Mouse (Mus musculus) liver, embryonic 14 days (tissue): ENCODE measurements around the gene Olfr1336. TPM values are rescaled to one million over a fixed set of nuclear protein-coding genes. Genes with fewer than 3 reads are reported as not detected.

Source experiments
- polyA plus RNA-seq: library from polyadenylated mRNA; depleted of rRNA; stranded (reverse); fragments of >200 nt; gene quantifications from 2 replicates; pipeline ENCODE4 v1.2.3, GENCODE M21; 2012; rRNA removed

The Olfr1336 gene
- not detected in 2 replicates for polyA plus RNA-seq

GRCm38 (mm10) chr7:6455868-6456267 lies at the start of gene Olfr1336:
Gene Olfr1336 (plus strand): TSS chr7:6456168.

GRCm38 (mm10) chr7:6410043-6410442 lies 45.9 kb upstream of the Olfr1336 start, which contains the start of gene Gm20715:
Gene Gm20715 (plus strand): TSS chr7:6410277.

GRCm38 (mm10) chr7:6438388-6438787 lies 17.6 kb upstream of the Olfr1336 start, which contains the start of gene Olfr1344:
Gene Olfr1344 (plus strand): TSS chr7:6438688.

DNA sequence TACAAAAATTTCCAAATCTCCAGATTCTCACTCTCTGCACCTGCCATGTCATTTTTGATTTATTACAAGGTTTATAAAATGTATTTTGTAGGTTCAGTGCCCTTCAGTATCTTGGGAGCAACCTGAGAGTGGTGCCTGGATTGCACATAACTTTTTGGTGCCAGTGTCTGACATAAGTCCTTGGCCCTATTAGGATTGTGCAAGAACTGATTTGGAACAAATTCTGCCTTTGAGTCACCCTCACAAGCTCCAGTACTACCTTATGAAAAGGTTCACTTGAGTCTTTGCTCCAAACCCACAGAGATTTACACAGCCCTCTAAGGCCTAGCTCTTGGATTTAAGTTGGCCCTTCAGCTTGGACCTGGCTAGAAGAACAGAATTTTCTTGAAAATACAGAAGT lies 11.0 kb downstream of the Olfr1336 start, which contains the start of gene Olfr1346:
Olfr1346 (plus strand) TSS at position 151 of the 400 bp plus-strand sequence.

DNA sequence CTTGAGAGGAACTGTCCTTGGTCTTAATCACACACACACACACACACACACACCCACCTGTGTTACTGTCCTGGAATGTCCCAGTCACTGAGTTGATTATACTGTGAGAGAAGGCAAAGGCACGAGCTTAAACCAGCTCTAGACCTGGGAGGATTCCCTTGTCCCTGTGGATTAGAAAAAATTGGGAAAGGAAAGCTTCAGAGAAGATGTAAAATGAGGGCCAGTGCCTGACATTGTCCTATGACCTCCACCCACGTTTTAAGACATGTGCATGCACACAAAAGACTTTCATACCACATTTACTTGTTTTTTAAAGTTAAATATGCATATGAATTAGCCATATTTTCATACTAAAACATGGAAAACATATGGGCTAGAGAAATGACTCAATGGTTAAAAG lies 30.9 kb downstream of the Olfr1336 start, which contains the start of gene Olfr5:
Olfr5 (minus strand) TSS at position 101 of the 400 bp plus-strand sequence.

DNA sequence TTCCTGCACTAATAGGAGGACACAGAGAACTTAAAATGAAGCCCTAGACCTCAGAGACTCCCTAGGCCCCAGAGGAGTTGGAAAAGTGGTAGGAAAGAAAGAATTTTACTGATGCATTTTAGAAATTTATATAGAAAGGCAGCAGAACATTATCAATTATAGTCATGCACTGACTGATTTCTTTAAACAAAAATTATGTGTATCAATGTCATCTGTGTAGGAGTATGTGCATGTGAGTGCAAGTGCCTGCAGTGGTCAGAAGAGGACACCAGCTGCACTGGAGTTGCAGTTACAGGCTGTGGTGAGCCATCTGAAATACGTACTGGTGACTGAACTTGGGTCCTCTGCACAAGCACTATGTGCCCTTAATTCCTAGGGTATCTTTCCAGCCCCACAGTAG lies 43.7 kb downstream of the Olfr1336 start, which contains the start of gene Olfr1347:
Olfr1347 (minus strand) TSS at position 101 of the 400 bp plus-strand sequence.

GRCm38 (mm10) chr7:6508648-6509047 lies 52.7 kb downstream of the Olfr1336 start, which contains the start of gene Olfr1348:
Gene Olfr1348 (minus strand): TSS chr7:6508748.

Other genes with a start within 250 kb of the Olfr1336 start
- not detected in 2 replicates for gene Zscan5b, start 233.9 kb upstream of the Olfr1336 start, polyA plus RNA-seq
- gene Epp13, start 203.5 kb upstream of the Olfr1336 start, polyA plus RNA-seq = not detected in 2 replicates
- 2.5 and 2.8 TPM in 2 replicates for gene Zfp667, start 169.6 kb upstream of the Olfr1336 start, polyA plus RNA-seq
- 0.62 and 0.70 TPM in 2 replicates for gene Zfp583, start 124.9 kb upstream of the Olfr1336 start, polyA plus RNA-seq
- gene Gm3854, start 112.4 kb upstream of the Olfr1336 start, polyA plus RNA-seq = 0.17 and 0.20 TPM in 2 replicates
- 0.52 and 0.76 TPM in 2 replicates for gene Zfp78, start 92.9 kb upstream of the Olfr1336 start, polyA plus RNA-seq
- gene Zfp28, start 72.9 kb upstream of the Olfr1336 start, polyA plus RNA-seq = 0.78 and 1.0 TPM in 2 replicates
- 0.11 TPM in 1 of 2 replicates, not detected in the other for gene Smim17, start 57.5 kb upstream of the Olfr1336 start, polyA plus RNA-seq
- 0.01 TPM in 1 of 2 replicates, not detected in the other for gene Gm20715, start 45.9 kb upstream of the Olfr1336 start, polyA plus RNA-seq
- gene Olfr1344, start 17.5 kb upstream of the Olfr1336 start, polyA plus RNA-seq = not detected in 2 replicates
- gene Olfr1346, start 10.9 kb downstream of the Olfr1336 start, polyA plus RNA-seq = not detected in 2 replicates
- not detected in 2 replicates for gene Olfr5, start 30.8 kb downstream of the Olfr1336 start, polyA plus RNA-seq
- not detected in 2 replicates for gene Olfr1347, start 43.6 kb downstream of the Olfr1336 start, polyA plus RNA-seq
- not detected in 2 replicates for gene Olfr1348, start 52.6 kb downstream of the Olfr1336 start, polyA plus RNA-seq
- not detected in 2 replicates for gene Olfr1349, start 66.8 kb downstream of the Olfr1336 start, polyA plus RNA-seq
- not detected in 2 replicates for gene Olfr1350, start 108.7 kb downstream of the Olfr1336 start, polyA plus RNA-seq
- gene Zim1, start 240.3 kb downstream of the Olfr1336 start, polyA plus RNA-seq = 4.9 and 5.3 TPM in 2 replicates